Mouse (Mus musculus): ENCODE results near the gene Usp47. TPM values are rescaled to one million over a fixed set of nuclear protein-coding genes. Genes with fewer than 3 reads are reported as not detected.

Usp47 gene
- total RNA-seq, 2 experiments from 2014 or later: 76.3 to 77.2 TPM

GRCm38 (mm10) chr7:112120861-112121810 is 97.8 kb downstream of the Usp47 start:
- no peak for DNase-seq (ENCODE audit: low spot score in 2 of 2)

DNA sequence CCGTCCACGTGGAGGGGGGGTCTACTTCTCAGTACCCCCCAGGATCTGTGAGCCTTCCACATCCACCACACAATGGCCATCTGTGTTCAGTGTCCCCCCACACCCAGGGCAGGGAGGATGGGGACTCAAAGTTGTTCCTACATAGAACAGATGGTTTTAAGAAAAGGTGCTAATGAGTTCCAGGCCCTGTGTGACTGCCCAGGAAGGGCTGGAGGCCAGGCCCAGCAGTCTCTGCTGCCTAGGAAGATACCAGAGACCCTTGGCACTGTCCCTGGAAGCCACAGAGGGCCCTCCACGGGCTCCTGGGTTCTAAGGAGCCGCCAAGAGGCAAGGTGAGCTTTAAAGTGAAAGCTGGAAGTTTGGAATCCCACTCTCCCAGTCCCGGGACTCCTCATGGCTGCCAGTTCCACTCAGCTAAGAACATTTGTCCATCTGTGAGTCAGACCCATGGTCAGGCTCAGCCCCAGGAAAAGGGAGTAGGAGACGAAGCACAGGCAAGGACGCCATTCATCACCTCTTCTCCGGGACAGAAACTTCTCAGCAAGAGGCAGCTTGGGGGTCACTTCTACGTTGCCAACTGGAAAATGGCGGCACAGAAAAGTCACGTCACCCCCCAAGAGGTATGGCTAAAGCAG is 98.7 kb downstream of the Usp47 start:
- no peak for DNase-seq (ENCODE audit: low spot score in 2 of 2)

DNA sequence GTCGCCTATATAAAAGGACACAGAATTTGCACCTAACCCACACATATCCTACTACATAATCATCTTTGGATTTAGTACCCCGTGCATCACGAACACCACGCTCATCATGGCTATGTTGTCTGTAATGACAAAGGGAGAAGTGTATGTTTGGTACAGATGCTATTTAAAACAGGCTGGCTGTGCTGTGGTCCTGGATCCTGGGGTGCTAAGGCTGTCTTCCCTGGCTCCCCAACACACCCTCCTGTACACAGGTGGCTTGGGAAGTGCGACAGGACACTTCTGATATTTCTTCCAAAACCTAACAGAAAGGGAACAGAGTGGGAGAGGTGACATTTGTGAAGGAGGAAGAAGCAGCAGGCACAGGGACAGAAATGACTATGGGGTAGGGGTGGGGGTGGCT is 100.3 kb downstream of the Usp47 start:
- no peak for DNase-seq (ENCODE audit: low spot score in 2 of 2)

DNA sequence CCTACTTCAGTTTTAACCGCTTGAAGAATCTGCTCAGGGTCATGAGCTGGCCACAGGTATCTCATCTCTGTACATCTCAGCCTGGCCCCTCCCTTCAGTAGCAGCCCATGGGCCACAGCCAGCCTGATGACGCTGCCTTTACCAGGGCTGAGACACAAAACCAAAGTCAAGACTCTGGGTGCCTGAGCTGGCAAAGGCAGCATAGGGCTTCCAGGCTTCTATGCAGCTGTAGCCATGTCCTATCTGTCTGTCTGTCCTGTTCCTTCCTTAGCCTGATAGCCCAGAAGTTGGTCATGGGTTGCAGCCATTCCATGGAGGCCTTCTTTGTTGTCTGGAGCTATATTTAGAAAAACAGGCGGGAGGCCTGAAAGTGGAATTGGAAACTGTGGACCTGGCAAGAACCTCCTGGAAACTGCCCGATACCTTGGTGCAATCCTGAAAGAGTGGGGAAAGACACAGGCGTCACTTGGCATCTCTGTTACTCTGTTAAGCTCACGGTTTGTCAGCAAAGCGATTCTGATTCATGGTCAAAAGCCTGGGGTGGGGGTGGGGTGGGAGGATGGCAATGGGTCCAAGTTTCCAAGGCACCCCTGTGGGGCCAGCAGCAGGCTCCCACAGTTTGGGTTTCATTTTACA is 102.4 kb downstream of the Usp47 start:
- peak in 1 of 2 experiments; percentile 12 for DNase-seq (ENCODE audit: low spot score in 2 of 2)

GRCm38 (mm10) chr7:112127085-112127637 is 103.9 kb downstream of the Usp47 start:
- DNase-seq (ENCODE audit: low spot score in 2 of 2): no peak

DNA sequence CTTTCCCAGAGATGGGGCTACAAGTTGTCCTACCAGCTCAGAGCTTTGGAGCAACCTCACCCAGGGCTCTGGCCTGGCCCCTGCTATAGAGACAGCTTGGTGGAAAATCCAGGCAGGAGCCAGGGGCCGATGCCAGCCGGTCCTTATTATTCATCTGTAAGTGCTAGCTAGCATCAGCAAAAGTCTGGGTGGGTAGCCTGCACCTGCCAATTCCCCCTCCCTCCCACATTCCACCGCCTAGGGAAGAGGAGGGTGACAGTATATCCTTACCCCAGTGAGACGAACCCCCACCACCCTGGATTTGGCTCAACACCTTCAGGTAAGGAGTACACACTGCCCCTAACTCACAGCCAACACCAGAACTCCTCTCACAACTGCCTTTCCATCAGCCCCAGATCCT is 104.7 kb downstream of the Usp47 start:
- DNase-seq (ENCODE audit: low spot score in 2 of 2): peak; percentile 47 to 50

DNA sequence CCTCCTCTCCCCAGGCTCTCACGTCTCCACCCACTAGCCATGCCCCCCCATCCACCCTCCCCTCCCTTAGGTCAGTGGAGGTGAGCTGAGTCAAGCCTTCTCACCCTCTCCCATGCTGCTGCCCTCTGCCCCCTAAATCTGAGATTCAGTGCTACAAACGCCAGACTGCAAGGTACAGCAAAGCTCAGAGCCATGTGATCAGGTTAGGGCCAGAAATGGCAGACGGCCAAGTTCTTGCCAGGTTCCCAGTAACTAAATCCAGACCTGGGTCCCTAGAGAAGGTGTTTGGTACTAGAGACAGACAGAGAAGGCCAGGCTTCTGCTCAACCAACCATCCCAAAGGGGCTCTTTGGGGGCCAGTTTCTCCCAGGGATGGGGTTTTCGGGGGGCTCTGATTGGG is 105.5 kb downstream of the Usp47 start:
- no peak for DNase-seq (ENCODE audit: low spot score in 2 of 2)

DNA sequence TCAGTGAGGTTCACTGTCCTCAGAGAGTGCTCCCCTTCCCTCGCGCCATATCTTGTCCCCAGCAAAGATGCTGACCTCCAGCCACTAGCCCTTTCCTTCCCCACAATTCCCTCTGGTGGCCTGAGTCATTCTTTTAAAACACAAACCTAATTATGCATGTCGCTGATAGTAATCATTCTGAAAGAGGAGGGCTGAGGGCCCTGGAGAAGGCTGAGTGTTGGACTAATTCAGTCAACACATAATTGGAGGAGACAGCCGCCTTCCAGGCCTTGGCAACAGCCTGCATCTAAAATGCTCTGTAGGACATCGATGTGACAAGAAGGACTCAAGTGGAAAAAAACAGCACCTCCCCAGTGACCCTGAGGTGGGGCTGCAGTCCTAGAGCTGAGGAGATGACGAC is 106.5 kb downstream of the Usp47 start:
- no peak for DNase-seq (ENCODE audit: low spot score in 2 of 2)

GRCm38 (mm10) chr7:112130660-112131059 is 107.4 kb downstream of the Usp47 start:
- DNase-seq (ENCODE audit: low spot score in 2 of 2): no peak

DNA sequence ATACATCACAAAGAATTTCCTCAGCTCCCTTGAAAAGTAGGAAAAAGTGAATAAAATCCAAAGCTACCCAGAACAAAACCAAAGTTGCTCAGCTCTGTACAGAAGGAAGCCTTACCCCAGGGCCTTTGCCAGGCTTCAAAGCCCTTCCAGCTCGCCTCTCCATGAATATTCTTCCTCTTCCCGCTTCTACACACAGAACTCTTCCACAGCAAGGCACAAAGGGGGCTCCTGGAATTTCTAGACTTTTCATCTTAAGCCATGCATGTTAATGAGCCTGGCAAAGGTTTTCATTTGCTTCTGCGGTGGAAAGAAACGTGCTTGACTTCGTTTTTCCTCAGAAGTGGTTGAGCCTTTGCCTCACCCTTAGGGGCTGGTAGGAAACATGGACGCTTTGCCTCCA is 108.7 kb downstream of the Usp47 start:
- DNase-seq (ENCODE audit: low spot score in 2 of 2): no peak

DNA sequence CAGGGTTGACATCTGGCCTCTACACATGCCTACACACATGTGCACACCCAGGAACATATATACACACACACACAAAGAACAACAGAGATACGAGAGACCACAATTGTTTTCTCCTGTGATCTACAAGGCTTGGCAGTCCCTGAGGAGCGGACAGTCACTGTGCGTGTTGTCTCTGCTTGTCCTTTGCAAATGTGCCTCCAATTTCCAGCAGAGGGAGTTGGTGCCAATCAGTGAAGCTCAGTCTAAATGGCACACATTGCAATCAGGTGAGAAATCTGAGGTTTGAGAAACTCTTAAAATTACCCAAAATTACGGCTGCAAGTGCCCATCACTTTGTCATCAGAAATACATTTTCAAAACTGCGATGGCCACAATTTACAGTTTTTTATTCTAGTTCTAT is 110.0 kb downstream of the Usp47 start:
- DNase-seq (ENCODE audit: low spot score in 2 of 2): no peak

GRCm38 (mm10) chr7:112135161-112135560 is 111.9 kb downstream of the Usp47 start:
- DNase-seq (ENCODE audit: low spot score in 2 of 2): no peak

DNA sequence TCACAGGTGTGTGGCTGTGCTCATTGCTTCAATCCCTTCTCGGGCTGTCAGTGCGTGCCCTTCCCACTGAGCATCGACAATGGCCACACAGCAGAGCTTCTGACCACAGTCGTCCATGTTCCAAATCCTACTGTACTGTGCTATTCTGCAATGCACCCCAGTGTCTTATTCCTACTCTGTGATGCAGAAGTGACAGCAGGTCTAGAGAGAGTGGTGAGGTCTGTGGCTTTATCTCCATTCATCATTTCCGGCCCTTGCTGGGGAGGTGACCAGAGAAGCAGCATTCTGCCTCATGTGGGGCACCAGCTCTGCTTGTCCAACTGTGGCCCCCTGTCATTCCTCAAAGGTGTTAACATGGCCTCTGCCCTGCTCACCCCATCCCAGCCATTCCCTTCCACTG is 113.2 kb downstream of the Usp47 start:
- DNase-seq (ENCODE audit: low spot score in 2 of 2): no peak

- DNase-seq (ENCODE audit: low spot score in 2 of 2): no peak
Measured at GRCm38 (mm10) chr7:112138168-112138508, 114.8 kb downstream of the Usp47 start.

GRCm38 (mm10) chr7:112138509-112139405 is 115.5 kb downstream of the Usp47 start:
- no peak for DNase-seq (ENCODE audit: low spot score in 2 of 2)

- no peak for DNase-seq (ENCODE audit: low spot score in 2 of 2)
Measured at GRCm38 (mm10) chr7:112140725-112141124, 117.4 kb downstream of the Usp47 start.

GRCm38 (mm10) chr7:112142616-112143015 is 119.3 kb downstream of the Usp47 start:
- DNase-seq (ENCODE audit: low spot score in 2 of 2): no peak

- DNase-seq (ENCODE audit: low spot score in 2 of 2): no peak
Measured at GRCm38 (mm10) chr7:112143090-112143500, 119.8 kb downstream of the Usp47 start.

GRCm38 (mm10) chr7:112143978-112144377 is 120.7 kb downstream of the Usp47 start:
- DNase-seq (ENCODE audit: low spot score in 2 of 2): no peak

DNA sequence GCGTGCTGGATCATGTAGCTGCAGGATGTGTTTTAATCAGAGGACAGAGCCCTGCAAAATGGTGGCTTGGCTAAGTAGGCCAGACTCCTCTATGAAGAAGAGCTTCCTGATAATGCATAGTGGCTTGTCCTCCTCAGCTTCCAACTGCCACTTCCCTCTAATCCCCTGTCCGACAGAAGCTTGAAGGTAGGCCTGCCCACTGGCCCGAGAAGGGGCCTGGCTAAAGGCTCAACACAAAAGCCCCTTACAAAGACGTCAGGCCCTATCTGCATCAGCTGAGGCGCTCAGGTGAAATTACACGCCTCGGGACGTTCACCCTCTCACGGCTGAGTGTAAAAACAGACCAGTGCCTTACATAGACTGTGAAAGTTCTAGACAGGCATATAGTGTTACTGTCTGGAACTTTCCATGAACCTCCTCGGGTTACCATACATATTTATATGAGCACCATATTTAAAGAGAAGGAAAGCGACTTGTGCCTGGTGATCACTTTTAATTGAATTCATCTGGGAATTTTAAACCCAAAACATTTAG is 121.4 kb downstream of the Usp47 start:
- DNase-seq (ENCODE audit: low spot score in 2 of 2): no peak

GRCm38 (mm10) chr7:112147979-112148378 is 124.7 kb downstream of the Usp47 start:
- DNase-seq (ENCODE audit: low spot score in 2 of 2): no peak

All from layer of hippocampus, postnatal 10 days (tissue).